Mouse (Mus musculus) megakaryocyte, embryonic 14.5 days (primary cell): ENCODE results near the gene Prr19. TPM values are rescaled to one million over a fixed set of nuclear protein-coding genes. Genes with fewer than 3 reads are reported as not detected.

ENCODE experiments used
- H3K27me3 ChIP-seq: replicated peaks from 2 replicates; pipeline ENCODE3; 2012; ENCODE audit warnings: inconsistent platforms
- H3K36me3 ChIP-seq: replicated peaks from 2 replicates; pipeline ENCODE3; 2012; ENCODE audit warnings: low read length, inconsistent platforms, mixed read lengths
- H3K4me1 ChIP-seq: 2 replicates; pipeline ENCODE4 v1.6.1; 2012; ENCODE audit warnings: inconsistent platforms
- H3K4me3 ChIP-seq: replicated peaks from 2 replicates; pipeline ENCODE3; 2012; ENCODE audit warnings: moderate library complexity, mild to moderate bottlenecking, inconsistent platforms
- H3K9me3 ChIP-seq: 2 replicates; pipeline ENCODE4 v1.6.1; 2012; ENCODE audit warnings: inconsistent platforms
- FLI1 ChIP-seq: IDR thresholded peaks from 2 replicates; pipeline ENCODE4 v1.6.1; 2012; ENCODE audit warnings: low read length, inconsistent platforms, mixed read lengths
- GATA1 ChIP-seq: IDR thresholded peaks from 3 replicates; pipeline ENCODE4 v1.6.1; 2012; ENCODE audit warnings: mixed read lengths, low read length, inconsistent platforms, borderline replicate concordance
- polyA plus RNA-seq: library from polyadenylated mRNA; stranded (reverse); fragments of >175 nt; gene quantifications from 2 replicates; pipeline ENCODE4 v1.2.3, GENCODE M21; 2012; ENCODE audit warnings: low replicate concordance; ENCODE audit not compliant: insufficient read depth

The Prr19 gene
- polyA plus RNA-seq, 1 experiment: 0.17 TPM

DNA sequence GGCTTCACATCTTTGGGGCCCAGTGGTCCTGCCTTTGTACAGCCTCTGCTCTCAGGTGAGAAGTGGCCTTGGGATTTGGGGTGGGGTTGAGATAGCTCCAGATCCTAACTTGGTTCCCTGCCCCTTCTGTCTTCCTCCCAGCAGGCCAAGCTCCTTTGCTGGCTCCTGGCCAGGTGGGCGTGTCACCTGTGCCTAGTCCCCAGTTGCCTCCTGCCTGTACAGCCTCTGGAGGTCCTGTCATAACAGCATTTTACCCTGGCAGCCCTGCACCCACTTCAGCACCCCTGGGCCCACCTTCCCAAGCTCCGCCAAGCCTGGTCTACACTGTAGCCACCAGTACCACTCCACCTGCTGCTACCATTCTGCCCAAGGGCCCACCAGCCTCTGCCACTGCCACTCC, 10.3 kb upstream of the Prr19 start:
- Histone ChIP-seq H3K4me3 (no peak overlapping the region), H3K9me3 (peaks cover 8% of the 10 kb centered on the region; the same call in 1 of the 2 replicates), H3K4me1 (peaks cover 49% of the 10 kb centered on the region), H3K27me3 (peaks cover 1% of the 10 kb centered on the region), H3K36me3 (peaks cover 93% of the 10 kb centered on the region)
- no peak for TF ChIP-seq GATA1

DNA sequence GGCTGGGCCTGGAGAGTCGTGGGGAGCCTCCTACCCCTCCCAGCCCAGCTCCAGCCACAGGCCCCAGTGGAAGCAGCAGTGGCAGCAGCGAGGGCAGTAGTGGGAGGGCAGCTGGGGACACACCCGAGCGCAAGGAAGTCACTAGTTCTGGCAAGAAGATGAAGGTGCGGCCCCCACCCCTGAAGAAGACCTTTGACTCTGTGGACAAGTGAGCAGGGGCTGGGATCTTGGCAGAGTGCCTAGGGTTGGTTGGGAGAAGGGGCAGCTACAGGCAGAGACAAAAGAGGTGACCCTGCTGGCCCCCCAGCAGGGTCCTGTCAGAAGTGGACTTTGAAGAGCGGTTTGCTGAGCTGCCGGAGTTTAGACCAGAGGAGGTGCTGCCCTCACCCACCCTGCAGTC, 9.1 kb upstream of the Prr19 start:
- Histone ChIP-seq H3K27me3 (peaks cover 9% of the 10 kb centered on the region), H3K4me3 (no peak overlapping the region), H3K9me3 (peaks cover 8% of the 10 kb centered on the region; the same call in 1 of the 2 replicates), H3K4me1 (peaks cover 50% of the 10 kb centered on the region), H3K36me3 (peaks cover 81% of the 10 kb centered on the region)
- TF ChIP-seq GATA1: no peak
- TF ChIP-seq FLI1: no peak

DNA sequence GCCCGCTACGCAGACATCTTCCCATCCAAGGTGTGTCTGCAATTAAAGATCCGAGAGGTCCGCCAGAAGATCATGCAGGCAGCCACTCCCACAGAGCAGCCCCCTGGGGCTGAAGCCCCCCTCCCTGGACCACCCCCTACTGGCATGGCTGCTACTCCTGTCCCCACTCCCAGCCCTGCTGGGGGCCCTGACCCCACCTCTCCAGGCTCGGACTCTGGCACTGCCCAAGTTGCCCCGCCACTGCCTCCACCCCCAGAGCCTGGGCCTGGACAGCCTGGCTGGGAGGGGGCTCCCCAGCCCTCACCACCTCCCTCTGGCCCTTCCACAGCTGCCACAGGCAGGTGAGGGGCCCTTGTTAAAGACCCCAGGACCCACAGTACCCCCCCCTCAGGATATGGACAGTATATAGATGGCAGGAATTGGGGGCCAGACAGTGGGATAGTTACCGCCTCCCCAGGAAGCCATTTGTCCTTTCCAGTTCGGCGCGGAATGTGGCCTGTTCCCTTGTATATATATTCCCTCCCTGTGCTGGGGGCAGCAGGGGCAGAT, 7.9 kb upstream of the Prr19 start:
- H3K4me3 ChIP-seq: no peak overlapping the region
- TF ChIP-seq FLI1: no peak
- TF ChIP-seq GATA1: no peak
- peaks cover 70% of the 10 kb centered on the region for H3K36me3 ChIP-seq
- H3K9me3 ChIP-seq: peaks cover 8% of the 10 kb centered on the region; the same call in 1 of the 2 replicates
- peaks cover 15% of the 10 kb centered on the region for H3K27me3 ChIP-seq
- H3K4me1 ChIP-seq: peaks cover 58% of the 10 kb centered on the region

DNA sequence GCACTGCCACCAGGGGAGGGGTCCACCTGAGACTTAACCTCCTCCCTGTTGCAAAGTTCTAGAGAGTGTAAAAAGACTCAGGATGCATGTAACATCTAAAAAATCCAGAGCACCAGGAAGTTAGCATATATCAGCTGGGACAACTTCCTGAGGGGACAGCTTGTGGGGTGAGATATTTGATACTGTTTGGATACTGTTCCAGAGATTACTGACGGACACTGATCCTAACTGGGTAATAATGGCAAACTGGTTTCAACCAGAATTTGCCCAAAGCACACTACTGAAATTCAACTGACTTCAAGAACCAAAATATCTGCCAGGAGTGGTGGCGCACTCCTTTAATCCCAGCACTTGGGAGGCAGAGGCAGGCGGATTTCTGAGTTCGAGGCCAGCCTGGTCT, 6.7 kb upstream of the Prr19 start:
- Histone ChIP-seq H3K4me1 (peaks cover 58% of the 10 kb centered on the region), H3K27me3 (peaks cover 15% of the 10 kb centered on the region), H3K36me3 (peaks cover 57% of the 10 kb centered on the region), H3K4me3 (no peak overlapping the region), H3K9me3 (no peaks in the 10 kb centered on the region)
- TF ChIP-seq FLI1 (no peak), GATA1 (no peak)

- no peak overlapping the region for H3K4me3 ChIP-seq
- peaks cover 15% of the 10 kb centered on the region for H3K27me3 ChIP-seq
- H3K36me3 ChIP-seq: peaks cover 51% of the 10 kb centered on the region
- TF ChIP-seq FLI1 (no peak), GATA1 (no peak)
- peaks cover 58% of the 10 kb centered on the region for H3K4me1 ChIP-seq
- H3K9me3 ChIP-seq: no peaks in the 10 kb centered on the region
Observed at GRCm38 (mm10) chr7:25294960-25295722, 6.1 kb upstream of the Prr19 start.

GRCm38 (mm10) chr7:25296945-25297453, 4.2 kb upstream of the Prr19 start:
- TF ChIP-seq FLI1 (no peak), GATA1 (no peak)
- H3K4me3 ChIP-seq: peak overlapping the region; percentile 94
- H3K36me3 ChIP-seq: peaks cover 32% of the 10 kb centered on the region
- peaks cover 20% of the 10 kb centered on the region for H3K27me3 ChIP-seq
- peaks cover 48% of the 10 kb centered on the region for H3K4me1 ChIP-seq
- no peaks in the 10 kb centered on the region for H3K9me3 ChIP-seq

DNA sequence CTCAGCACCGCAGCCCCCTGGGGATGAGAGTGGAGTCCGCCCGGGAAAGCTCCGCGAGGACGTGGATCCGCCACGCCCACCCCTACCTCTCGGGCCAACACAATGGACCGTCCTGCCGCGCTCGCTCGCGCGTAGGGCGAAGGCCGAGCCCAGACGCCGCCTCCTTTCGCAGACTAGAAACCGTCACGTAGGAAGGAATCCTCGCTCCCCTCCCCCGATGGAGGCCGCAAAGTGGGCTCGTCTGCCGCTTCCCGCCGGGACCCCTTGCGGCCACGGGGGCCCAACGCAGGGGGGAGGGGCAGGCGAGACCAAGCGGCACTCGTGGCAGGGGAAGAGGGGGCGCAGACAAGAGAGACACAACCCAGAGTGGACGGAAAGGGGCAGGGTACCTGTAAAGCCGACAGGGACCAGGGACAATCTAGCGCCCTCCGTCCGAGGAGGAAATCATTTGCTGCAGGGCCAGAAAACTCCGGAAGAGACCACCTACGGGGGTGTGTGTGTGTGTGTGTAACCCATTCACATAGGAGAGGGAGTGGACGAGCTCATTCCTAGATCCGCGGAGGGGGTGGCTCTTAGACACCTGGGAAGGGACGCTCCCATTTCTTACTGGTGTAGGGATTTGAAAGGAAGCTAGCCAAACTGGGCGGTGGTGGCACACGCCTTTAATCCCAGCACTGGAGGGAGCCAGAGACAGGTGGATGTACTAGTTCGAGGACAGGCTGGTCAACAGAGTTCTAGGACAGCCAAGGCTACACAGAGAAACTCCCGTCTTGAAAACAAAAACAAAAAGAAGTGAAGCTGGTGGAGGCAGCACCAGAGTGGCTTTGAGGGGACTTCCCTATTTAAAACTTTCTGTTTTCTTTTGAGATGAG, 3.5 kb upstream of the Prr19 start, which contains the start of gene Pafah1b3:
TSS of gene Pafah1b3 (minus strand) at position 533 of the 872 bp plus-strand sequence.
- peaks cover 42% of the 10 kb centered on the region for H3K4me1 ChIP-seq
- TF ChIP-seq GATA1 (no peak), FLI1 (no peak)
- peaks cover 25% of the 10 kb centered on the region for H3K36me3 ChIP-seq
- H3K4me3 ChIP-seq: peak within 1 kb of the TSS; percentile 94
- peaks cover 22% of the 10 kb centered on the region for H3K27me3 ChIP-seq
- H3K9me3 ChIP-seq: no peaks in the 10 kb centered on the region

DNA sequence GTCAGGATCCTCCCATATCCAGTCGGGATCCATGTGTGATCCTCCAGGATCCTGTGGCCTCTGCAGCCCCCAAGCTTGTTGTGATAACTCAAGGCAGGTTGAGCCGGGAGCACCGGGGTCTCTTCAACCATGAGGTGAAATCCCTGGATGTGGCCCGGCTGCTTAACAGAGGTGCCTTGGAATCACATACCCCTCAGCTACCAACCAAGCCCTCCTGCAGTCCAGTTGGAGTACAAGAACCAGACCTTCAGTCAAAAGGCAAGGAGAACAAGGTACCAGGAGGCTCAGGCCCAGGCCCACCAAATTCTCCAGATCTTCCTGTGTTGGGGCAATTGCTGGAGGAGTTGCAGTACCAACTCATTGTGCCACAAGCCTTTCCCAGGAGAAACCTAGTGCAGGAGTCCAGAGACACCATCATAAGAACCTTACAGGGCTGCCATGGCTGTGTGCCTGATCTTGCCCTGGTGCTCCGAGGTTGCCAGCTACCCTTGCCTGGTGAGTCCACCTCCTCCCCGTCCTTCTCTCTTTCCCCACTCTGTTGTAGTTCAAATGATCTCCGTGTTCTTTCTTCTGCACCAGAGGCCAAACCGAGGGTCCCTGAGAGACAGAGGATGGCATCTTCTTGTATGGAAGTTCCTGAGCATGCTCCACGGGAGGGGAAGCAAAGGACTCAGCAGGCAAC, 1.9 kb downstream of the Prr19 start:
- H3K36me3 ChIP-seq: no peaks in the 10 kb centered on the region
- H3K4me3 ChIP-seq: no peak overlapping the region
- TF ChIP-seq FLI1 (no peak), GATA1 (no peak)
- H3K4me1 ChIP-seq: peaks cover 14% of the 10 kb centered on the region
- H3K9me3 ChIP-seq: no peaks in the 10 kb centered on the region
- H3K27me3 ChIP-seq: peaks cover 54% of the 10 kb centered on the region

DNA sequence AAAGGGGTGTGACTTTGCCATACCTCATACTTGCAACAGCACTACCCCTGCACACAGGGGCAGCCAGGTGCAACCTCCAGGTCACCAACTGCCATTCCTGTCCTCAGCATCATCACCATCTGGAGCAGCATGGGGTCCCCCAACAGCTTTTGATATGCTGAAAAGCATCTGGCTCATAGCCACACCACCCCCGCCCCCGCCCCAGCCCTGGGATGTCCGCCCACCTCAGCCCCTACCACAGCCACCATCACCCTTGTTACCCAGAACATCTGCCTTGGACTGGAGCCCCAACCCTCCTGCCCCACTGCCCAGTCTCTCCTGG, 2.4 kb downstream of the Prr19 start:
- H3K36me3 ChIP-seq: no peaks in the 10 kb centered on the region
- H3K9me3 ChIP-seq: no peaks in the 10 kb centered on the region
- no peak for TF ChIP-seq GATA1
- H3K4me1 ChIP-seq: peaks cover 15% of the 10 kb centered on the region
- peaks cover 59% of the 10 kb centered on the region for H3K27me3 ChIP-seq
- no peak overlapping the region for H3K4me3 ChIP-seq
